Mouse (Mus musculus): ENCODE results near the gene Fat3. TPM values are rescaled to one million over a fixed set of nuclear protein-coding genes. Genes with fewer than 3 reads are reported as not detected.
A peak's percentile ranks its signal among the peaks of the same experiment; 100 is the strongest.

Gene Fat3
- polyA plus RNA-seq (2012; rRNA removed): 31.5 and 42.0 TPM in 2 replicates

- DNase-seq (ENCODE audit: low read depth): peak; percentile 75
- no peak for TF ChIP-seq POLR2A (IDR thresholded peaks at IDR 0.05; ENCODE audit: borderline replicate concordance, extremely low read depth, insufficient read depth, insufficient read length, poor library complexity, severe bottlenecking)
- no peak for TF ChIP-seq CTCF (IDR thresholded peaks at IDR 0.05; ENCODE audit: borderline replicate concordance, extremely low read depth, insufficient read depth, insufficient read length)
Observed at GRCm38 (mm10) chr9:16501186-16501711, at the start of gene Fat3. Fat3 (minus strand) TSS chr9:16501285.

GRCm38 (mm10) chr9:16532884-16533283, 31.8 kb upstream of the Fat3 start:
- DNase-seq (ENCODE audit: low read depth): peak; percentile 77
- TF ChIP-seq POLR2A (IDR thresholded peaks at IDR 0.05; ENCODE audit: borderline replicate concordance, extremely low read depth, insufficient read depth, insufficient read length, poor library complexity, severe bottlenecking): no peak
- no peak for TF ChIP-seq CTCF (IDR thresholded peaks at IDR 0.05; ENCODE audit: borderline replicate concordance, extremely low read depth, insufficient read depth, insufficient read length)

- no peak for TF ChIP-seq POLR2A (IDR thresholded peaks at IDR 0.05; ENCODE audit: borderline replicate concordance, extremely low read depth, insufficient read depth, insufficient read length, poor library complexity, severe bottlenecking)
- TF ChIP-seq CTCF (IDR thresholded peaks at IDR 0.05; ENCODE audit: borderline replicate concordance, extremely low read depth, insufficient read depth, insufficient read length): no peak
- DNase-seq (ENCODE audit: low read depth): peak; percentile 9
Observed at GRCm38 (mm10) chr9:16517543-16517942, 16.5 kb upstream of the Fat3 start.

GRCm38 (mm10) chr9:16512005-16512404, 10.9 kb upstream of the Fat3 start:
- TF ChIP-seq POLR2A (IDR thresholded peaks at IDR 0.05; ENCODE audit: borderline replicate concordance, extremely low read depth, insufficient read depth, insufficient read length, poor library complexity, severe bottlenecking): no peak
- TF ChIP-seq CTCF (IDR thresholded peaks at IDR 0.05; ENCODE audit: borderline replicate concordance, extremely low read depth, insufficient read depth, insufficient read length): no peak
- DNase-seq (ENCODE audit: low read depth): peak; percentile 43

- TF ChIP-seq CTCF (IDR thresholded peaks at IDR 0.05; ENCODE audit: borderline replicate concordance, extremely low read depth, insufficient read depth, insufficient read length) (no peak), POLR2A (IDR thresholded peaks at IDR 0.05; ENCODE audit: borderline replicate concordance, extremely low read depth, insufficient read depth, insufficient read length, poor library complexity, severe bottlenecking) (no peak)
- no peak for DNase-seq (ENCODE audit: low read depth)
Observed at GRCm38 (mm10) chr9:16503776-16504175, 2.7 kb upstream of the Fat3 start.

- DNase-seq (ENCODE audit: low read depth): peak; percentile 40
- TF ChIP-seq CTCF (IDR thresholded peaks at IDR 0.05; ENCODE audit: borderline replicate concordance, extremely low read depth, insufficient read depth, insufficient read length) (no peak), POLR2A (IDR thresholded peaks at IDR 0.05; ENCODE audit: borderline replicate concordance, extremely low read depth, insufficient read depth, insufficient read length, poor library complexity, severe bottlenecking) (no peak)
Observed at GRCm38 (mm10) chr9:16502673-16503343, 1.7 kb upstream of the Fat3 start.

GRCm38 (mm10) chr9:16501990-16502672, 1.0 kb upstream of the Fat3 start:
- 0 out of 2 replicates have a peak, but pooled peaks have one; percentile 49 for TF ChIP-seq POLR2A (IDR thresholded peaks at IDR 0.05; ENCODE audit: borderline replicate concordance, extremely low read depth, insufficient read depth, insufficient read length, poor library complexity, severe bottlenecking)
- peak; percentile 62 for TF ChIP-seq CTCF (IDR thresholded peaks at IDR 0.05; ENCODE audit: borderline replicate concordance, extremely low read depth, insufficient read depth, insufficient read length)
- peak; percentile 94 for DNase-seq (ENCODE audit: low read depth)

GRCm38 (mm10) chr9:16500382-16501185, 501 bp downstream of the Fat3 start:
- peak; percentile 90 for DNase-seq (ENCODE audit: low read depth)
- TF ChIP-seq CTCF (IDR thresholded peaks at IDR 0.05; ENCODE audit: borderline replicate concordance, extremely low read depth, insufficient read depth, insufficient read length) (peak; percentile 26; the same call in 1 of the 2 replicates), POLR2A (IDR thresholded peaks at IDR 0.05; ENCODE audit: borderline replicate concordance, extremely low read depth, insufficient read depth, insufficient read length, poor library complexity, severe bottlenecking) (no peak; the same call in 1 of the 2 replicates)

- DNase-seq (ENCODE audit: low read depth): peak; percentile 93
- TF ChIP-seq CTCF (IDR thresholded peaks at IDR 0.05; ENCODE audit: borderline replicate concordance, extremely low read depth, insufficient read depth, insufficient read length): no peak
- TF ChIP-seq POLR2A (IDR thresholded peaks at IDR 0.05; ENCODE audit: borderline replicate concordance, extremely low read depth, insufficient read depth, insufficient read length, poor library complexity, severe bottlenecking): peak; percentile 25; the same call in 1 of the 2 replicates
Observed at GRCm38 (mm10) chr9:16499621-16500381, 1.3 kb downstream of the Fat3 start.

GRCm38 (mm10) chr9:16498876-16499275, 2.2 kb downstream of the Fat3 start:
- peak; percentile 78 for DNase-seq (ENCODE audit: low read depth)
- no peak for TF ChIP-seq POLR2A (IDR thresholded peaks at IDR 0.05; ENCODE audit: borderline replicate concordance, extremely low read depth, insufficient read depth, insufficient read length, poor library complexity, severe bottlenecking)
- no peak for TF ChIP-seq CTCF (IDR thresholded peaks at IDR 0.05; ENCODE audit: borderline replicate concordance, extremely low read depth, insufficient read depth, insufficient read length)

All from brain, embryonic 14.5 days (tissue).